Mouse (Mus musculus): Measurements from ENCODE around the gene Sox13. TPM values are rescaled to one million over a fixed set of nuclear protein-coding genes. Genes with fewer than 3 reads are reported as not detected.

Sox13 gene
- total and polyA plus RNA-seq, 3 experiments: 0.34 to 1.4 (median 0.90) TPM

- Histone ChIP-seq H3K4me2 (ENCODE audit: insufficient read depth, low read depth, poor library complexity, severe bottlenecking) (no peak overlapping the region), H3K9ac (ENCODE audit: insufficient read depth, low read depth) (no peak overlapping the region), H3K27me3 (replicated peaks) (peaks cover 62% of the 10 kb centered on the region), H3K36me3 (replicated peaks in 1 of 2; ENCODE audit: control insufficient read depth in 1 of 2, insufficient read depth in 1 of 2, low read length in 1 of 2) (no peaks in the 10 kb centered on the region), H3K27ac (ENCODE audit: insufficient read depth, low read depth) (no peak overlapping the region), H3K4me3 (replicated peaks in 1 of 3; ENCODE audit: low read depth in 2 of 3, low read length in 2 of 3, poor library complexity in 1 of 3) (no peak overlapping the region), H3K9me3 (replicated peaks; ENCODE audit: low read length) (peaks cover 7% of the 10 kb centered on the region), H3K79me2 (replicated peaks; ENCODE audit: control insufficient read depth, extremely low read depth, insufficient read depth, poor library complexity, severe bottlenecking) (no peaks in the 10 kb centered on the region), H3K4me1 (ENCODE audit: control insufficient read depth in 1 of 2, insufficient read depth in 2 of 2) (no peaks in the 10 kb centered on the region)
- in situ Hi-C loops (cut with MboI; ENCODE audit: low pct_ligation_motif_present, low pct_unique_long_range_greater_than_20kb, low sequenced_read_pairs) (no loop called here), dilution Hi-C loops (cut with MboI; ENCODE audit: extremely low pct_ligation_motif_present, extremely low pct_unique_long_range_greater_than_20kb, low sequenced_read_pairs) (no loop called here)
- DNase-seq (ENCODE audit: extremely low read depth): no peak
- no peak for TF ChIP-seq NRF1 (IDR thresholded peaks at IDR 0.05; ENCODE audit: low read depth, low read length)
- no peak for TF ChIP-seq JUND (conservative IDR thresholded peaks at IDR 0.05; ENCODE audit: low read depth, low read length)
- TF ChIP-seq POLR2A (IDR thresholded peaks at IDR 0.05; ENCODE audit: low read depth, low read length): no peak
- TF ChIP-seq SIN3A (IDR thresholded peaks at IDR 0.05; ENCODE audit: low read length): no peak
- TF ChIP-seq MXI1 (IDR thresholded peaks at IDR 0.05; ENCODE audit: low read depth, low read length): no peak
- no peak for TF ChIP-seq RAD21 (IDR thresholded peaks at IDR 0.05; ENCODE audit: low read depth, low read length)
- no peak for TF ChIP-seq NELFE (IDR thresholded peaks at IDR 0.05; ENCODE audit: low read depth, low read length)
- TF ChIP-seq ZNF384 (IDR thresholded peaks at IDR 0.05; ENCODE audit: low read depth, low read length): no peak
- no peak for TF ChIP-seq E2F4 (IDR thresholded peaks at IDR 0.05; ENCODE audit: insufficient replicate concordance, low read depth, low read length)
- no peak for TF ChIP-seq UBTF (IDR thresholded peaks at IDR 0.05; ENCODE audit: low read depth, low read length)
- TF ChIP-seq TBP (conservative IDR thresholded peaks at IDR 0.05; ENCODE audit: low read depth, low read length): no peak
- TF ChIP-seq ETS1 (conservative IDR thresholded peaks at IDR 0.05; ENCODE audit: low read depth, low read length): no peak
- TF ChIP-seq MEF2A (IDR thresholded peaks at IDR 0.05; ENCODE audit: borderline replicate concordance, low read depth, low read length): no peak
- TF ChIP-seq ZKSCAN1 (IDR thresholded peaks at IDR 0.05; ENCODE audit: borderline replicate concordance, low read depth, low read length): no peak
- TF ChIP-seq ZMIZ1 (IDR thresholded peaks at IDR 0.05; ENCODE audit: low read depth, low read length): no peak
- TF ChIP-seq SMC3 (IDR thresholded peaks at IDR 0.05; ENCODE audit: low read depth, low read length): no peak
Observed at GRCm38 (mm10) chr1:133434756-133435112, 10.6 kb upstream of the Sox13 start.

- no peak for DNase-seq (ENCODE audit: extremely low read depth)
- H3K4me2 ChIP-seq (ENCODE audit: insufficient read depth, low read depth, poor library complexity, severe bottlenecking): no peak overlapping the region
- H3K4me1 ChIP-seq (ENCODE audit: control insufficient read depth in 1 of 2, insufficient read depth in 2 of 2): no peaks in the 10 kb centered on the region
- dilution Hi-C loops (cut with MboI; ENCODE audit: extremely low pct_ligation_motif_present, extremely low pct_unique_long_range_greater_than_20kb, low sequenced_read_pairs): no loop called here
- no peak overlapping the region for H3K4me3 ChIP-seq (replicated peaks in 1 of 3; ENCODE audit: low read depth in 2 of 3, low read length in 2 of 3, poor library complexity in 1 of 3)
- TF ChIP-seq CTCF (conservative IDR thresholded peaks at IDR 0.05 in 1 of 2, IDR thresholded peaks at IDR 0.05 in 1 of 2; ENCODE audit: low read depth in 2 of 2, low read length in 2 of 2): no peak
- TF ChIP-seq MYC (IDR thresholded peaks at IDR 0.05; ENCODE audit: low read depth, low read length): no peak
- no peak for TF ChIP-seq POLR2A (IDR thresholded peaks at IDR 0.05; ENCODE audit: low read depth, low read length)
- TF ChIP-seq RAD21 (IDR thresholded peaks at IDR 0.05; ENCODE audit: low read depth, low read length): no peak
- TF ChIP-seq USF2 (conservative IDR thresholded peaks at IDR 0.05; ENCODE audit: low read depth, low read length): no peak
- TF ChIP-seq NRF1 (IDR thresholded peaks at IDR 0.05; ENCODE audit: low read depth, low read length): no peak
- no peak for TF ChIP-seq RCOR1 (conservative IDR thresholded peaks at IDR 0.05; ENCODE audit: low read depth, low read length)
- no peak for TF ChIP-seq JUN (IDR thresholded peaks at IDR 0.05; ENCODE audit: insufficient read depth, low read depth, low read length)
- no peak for TF ChIP-seq MAX (IDR thresholded peaks at IDR 0.05; ENCODE audit: low read length)
- no peak for TF ChIP-seq SMC3 (IDR thresholded peaks at IDR 0.05; ENCODE audit: low read depth, low read length)
- no peak for TF ChIP-seq USF1 (IDR thresholded peaks at IDR 0.05; ENCODE audit: low read depth, low read length)
- TF ChIP-seq E2F4 (IDR thresholded peaks at IDR 0.05; ENCODE audit: insufficient replicate concordance, low read depth, low read length): no peak
- no peak for TF ChIP-seq CHD1 (IDR thresholded peaks at IDR 0.05; ENCODE audit: low read depth, low read length)
- TF ChIP-seq SIN3A (IDR thresholded peaks at IDR 0.05; ENCODE audit: low read length): no peak
- TF ChIP-seq ZC3H11A (IDR thresholded peaks at IDR 0.05; ENCODE audit: low read depth, low read length): no peak
- no peak for TF ChIP-seq KAT2A (IDR thresholded peaks at IDR 0.05; ENCODE audit: insufficient replicate concordance, low read length)
- no peak for TF ChIP-seq CHD2 (IDR thresholded peaks at IDR 0.05; ENCODE audit: low read length)
- H3K27me3 ChIP-seq (replicated peaks): peaks cover 62% of the 10 kb centered on the region
- no peak overlapping the region for H3K9ac ChIP-seq (ENCODE audit: insufficient read depth, low read depth)
- H3K79me2 ChIP-seq (replicated peaks; ENCODE audit: control insufficient read depth, extremely low read depth, insufficient read depth, poor library complexity, severe bottlenecking): no peaks in the 10 kb centered on the region
- in situ Hi-C loops (cut with MboI; ENCODE audit: low pct_ligation_motif_present, low pct_unique_long_range_greater_than_20kb, low sequenced_read_pairs): no loop called here
- no peaks in the 10 kb centered on the region for H3K36me3 ChIP-seq (replicated peaks in 1 of 2; ENCODE audit: control insufficient read depth in 1 of 2, insufficient read depth in 1 of 2, low read length in 1 of 2)
- no peak overlapping the region for H3K27ac ChIP-seq (ENCODE audit: insufficient read depth, low read depth)
- H3K9me3 ChIP-seq (replicated peaks; ENCODE audit: low read length): peaks cover 13% of the 10 kb centered on the region
Observed at GRCm38 (mm10) chr1:133434018-133434755, 10.0 kb upstream of the Sox13 start.

Measured in CH12.LX (cell line).